Mouse (Mus musculus): Measurements from ENCODE around the gene Tmed2. TPM values are rescaled to one million over a fixed set of nuclear protein-coding genes. Genes with fewer than 3 reads are reported as not detected.
A peak's percentile ranks its signal among the peaks of the same experiment; 100 is the strongest.
"Not testable (repeated sequence)": the region's sequence is repeated elsewhere in the genome, so short reads cannot be mapped to it uniquely, and the experiment has no call there.

Gene Tmed2
- polyA plus RNA-seq, 1 experiment from 2014 or later: 490 TPM

DNA sequence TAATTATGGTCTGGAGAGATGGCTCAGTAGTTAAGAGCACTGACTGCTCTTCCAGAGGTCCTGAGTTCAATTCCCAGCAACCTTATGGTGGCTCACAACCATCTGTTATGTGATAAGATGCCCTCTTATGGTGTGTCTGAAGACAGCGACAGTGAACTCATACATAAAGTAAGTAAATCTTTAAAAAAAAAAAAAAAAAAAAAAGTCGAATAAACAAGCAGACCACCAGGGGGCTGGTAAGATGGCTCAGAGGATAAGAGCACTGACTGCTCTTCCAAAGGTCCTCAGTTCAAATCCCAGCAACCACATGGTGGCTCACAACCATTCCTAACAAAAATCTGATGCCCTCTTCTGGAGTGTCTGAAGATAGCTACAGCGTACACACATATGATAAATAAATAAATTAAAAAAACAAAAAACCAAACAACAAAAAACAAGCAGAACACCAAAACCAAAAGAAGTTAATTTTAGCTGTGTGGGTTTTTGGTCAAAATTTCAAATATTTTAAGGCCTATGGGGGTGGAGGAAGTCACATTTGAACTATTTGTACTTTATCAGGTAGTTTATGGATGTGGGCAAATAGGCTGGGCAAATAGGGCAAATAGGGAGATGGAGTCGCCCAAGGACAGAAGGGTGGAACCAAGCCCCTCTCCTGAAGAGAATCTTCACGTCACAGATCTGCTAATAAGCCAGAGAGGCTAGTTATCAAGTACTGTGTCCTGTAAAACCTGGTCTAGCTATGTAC, 11.0 kb downstream of the Tmed2 start:
- 43% methylated on average over 5 of the region's 5 CpGs for WGBS
- H3K4me3 ChIP-seq (ENCODE audit: low read depth, low read length): peak overlapping the region; percentile 89
- H3K27ac ChIP-seq (ENCODE audit: low read depth, low read length); H3K27me3 ChIP-seq (ENCODE audit: control insufficient read depth, insufficient read depth, low read length); H3K4me1 ChIP-seq (ENCODE audit: control insufficient read depth, insufficient read depth, low read length); H3K9me3 ChIP-seq (ENCODE audit: control insufficient read depth, low read length); ATAC-seq (ENCODE audit: low FRiP score): not testable (repeated sequence)
- H3K9ac ChIP-seq (ENCODE audit: low read length): peak overlapping the region; percentile 78
- H3K36me3 ChIP-seq (ENCODE audit: control insufficient read depth, insufficient read depth, low read length): peaks cover 14% of the 10 kb centered on the region
- peak overlapping the region; percentile 80 for H3K4me2 ChIP-seq
- peak; percentile 84 for DNase-seq (ENCODE audit: low spot score, missing footprints)

DNA sequence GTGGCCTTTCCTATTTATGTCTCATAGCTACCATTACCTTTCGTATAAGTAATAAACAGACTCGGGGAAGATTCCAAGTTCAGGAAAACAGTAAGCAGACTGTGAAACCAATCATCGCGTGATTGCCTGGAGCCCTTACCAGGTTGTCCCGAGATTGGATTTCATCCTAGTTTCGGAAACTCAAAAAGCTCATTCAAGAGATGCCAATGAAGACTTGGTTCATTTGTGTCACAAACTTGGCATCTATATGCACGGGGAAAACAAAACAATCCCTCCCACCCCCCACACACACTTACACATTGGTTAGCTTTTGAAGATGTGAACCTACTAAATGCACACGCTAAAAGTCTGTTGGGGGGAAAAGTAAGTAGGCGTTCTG, 11.6 kb downstream of the Tmed2 start:
- peak overlapping the region; percentile 89 for H3K4me3 ChIP-seq (ENCODE audit: low read depth, low read length)
- peak overlapping the region; percentile 78 for H3K9ac ChIP-seq (ENCODE audit: low read length)
- ATAC-seq (ENCODE audit: low FRiP score) (no peak; the same call in 1 of the 2 replicates), DNase-seq (ENCODE audit: low spot score, missing footprints) (peak; percentile 90)
- H3K9me3 ChIP-seq (ENCODE audit: control insufficient read depth, low read length): no peaks in the 10 kb centered on the region
- H3K4me2 ChIP-seq: peak overlapping the region; percentile 80
- peaks cover 5% of the 10 kb centered on the region; the same call in 1 of the 2 replicates for H3K4me1 ChIP-seq (ENCODE audit: control insufficient read depth, insufficient read depth, low read length)
- H3K27me3 ChIP-seq (ENCODE audit: control insufficient read depth, insufficient read depth, low read length): no peaks in the 10 kb centered on the region
- peak overlapping the region; percentile 67 for H3K27ac ChIP-seq (ENCODE audit: low read depth, low read length)
- 16% methylated on average over 9 of the region's 9 CpGs for WGBS
- peaks cover 17% of the 10 kb centered on the region; the same call in 1 of the 2 replicates for H3K36me3 ChIP-seq (ENCODE audit: control insufficient read depth, insufficient read depth, low read length)

GRCm38 (mm10) chr5:124552558-124553307, 12.2 kb downstream of the Tmed2 start, which contains the start of gene Ddx55:
Gene Ddx55 (plus strand): TSS chr5:124552864.
- Histone ChIP-seq H3K36me3 (ENCODE audit: control insufficient read depth, insufficient read depth, low read length) (peaks cover 17% of the 10 kb centered on the region; the same call in 1 of the 2 replicates), H3K4me1 (ENCODE audit: control insufficient read depth, insufficient read depth, low read length) (peaks cover 5% of the 10 kb centered on the region; the same call in 1 of the 2 replicates), H3K4me3 (ENCODE audit: low read depth, low read length) (peak within 1 kb of the TSS; percentile 89), H3K27me3 (ENCODE audit: control insufficient read depth, insufficient read depth, low read length) (no peaks in the 10 kb centered on the region), H3K9ac (ENCODE audit: low read length) (peak within 1 kb of the TSS; percentile 78), H3K27ac (ENCODE audit: low read depth, low read length) (peak within 1 kb of the TSS; percentile 67), H3K9me3 (ENCODE audit: control insufficient read depth, low read length) (no peaks in the 10 kb centered on the region), H3K4me2 (peak within 1 kb of the TSS; percentile 80)
- WGBS: under 1% methylated on average over 65 of the region's 66 CpGs
- DNase-seq (ENCODE audit: low spot score, missing footprints): peak; percentile 98
- ATAC-seq (ENCODE audit: low FRiP score): peak; percentile 85

DNA sequence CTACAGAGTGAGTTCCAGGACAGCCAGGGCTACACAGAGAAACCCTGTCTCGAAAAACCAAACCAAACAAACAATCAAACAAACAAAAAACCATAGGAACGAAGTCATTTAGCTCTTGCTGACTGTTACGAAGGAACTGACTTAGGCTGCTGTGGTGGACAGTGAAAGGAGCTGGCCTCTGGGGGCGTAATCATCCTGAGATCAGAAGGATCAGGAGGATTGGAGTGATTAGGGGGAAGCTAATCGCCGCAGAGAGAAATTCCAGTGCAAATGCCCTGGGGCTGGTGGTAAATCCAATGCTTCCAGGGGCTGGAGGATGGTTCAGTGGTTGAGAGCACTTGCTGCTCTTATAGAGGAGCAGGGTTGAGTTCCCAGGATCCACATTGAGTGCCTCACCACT, 13.1 kb downstream of the Tmed2 start:
- Histone ChIP-seq H3K4me1 (ENCODE audit: control insufficient read depth, insufficient read depth, low read length) (peaks cover 5% of the 10 kb centered on the region; the same call in 1 of the 2 replicates), H3K4me2 (peak overlapping the region; percentile 80), H3K27me3 (ENCODE audit: control insufficient read depth, insufficient read depth, low read length) (no peaks in the 10 kb centered on the region), H3K4me3 (ENCODE audit: low read depth, low read length) (0 out of 2 replicates have a peak overlapping the region, but pooled peaks have one; percentile 89), H3K9ac (ENCODE audit: low read length) (peak overlapping the region; percentile 78; the same call in 1 of the 2 replicates), H3K36me3 (ENCODE audit: control insufficient read depth, insufficient read depth, low read length) (peaks cover 15% of the 10 kb centered on the region; the same call in 1 of the 2 replicates), H3K9me3 (ENCODE audit: control insufficient read depth, low read length) (no peaks in the 10 kb centered on the region), H3K27ac (ENCODE audit: low read depth, low read length) (no peak overlapping the region)
- ATAC-seq (ENCODE audit: low FRiP score): no peak
- no peak for DNase-seq (ENCODE audit: low spot score, missing footprints)
- WGBS: 71% methylated on average over 6 of the region's 6 CpGs

DNA sequence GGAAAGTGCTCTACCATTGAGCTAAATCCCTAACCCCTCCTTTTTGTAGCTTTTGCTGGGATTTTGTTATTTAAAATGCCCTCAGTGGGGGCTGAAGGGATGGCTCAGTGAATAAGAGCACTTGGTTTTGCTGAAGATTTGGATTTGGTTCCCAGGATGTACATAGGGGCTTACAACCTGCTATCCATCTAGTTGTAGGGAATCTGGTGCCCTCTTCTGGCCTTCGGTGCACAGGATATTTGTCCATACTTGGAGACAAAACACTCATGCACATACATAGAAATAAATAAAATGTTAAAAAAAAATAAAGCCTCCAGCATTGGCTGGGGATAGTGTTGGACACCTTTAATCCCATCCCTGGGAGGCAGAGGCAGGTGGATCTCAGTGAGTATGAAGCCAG, 14.7 kb downstream of the Tmed2 start:
- ATAC-seq (ENCODE audit: low FRiP score) (no peak), DNase-seq (ENCODE audit: low spot score, missing footprints) (no peak)
- H3K4me3 ChIP-seq (ENCODE audit: low read depth, low read length): no peak overlapping the region
- no peak overlapping the region for H3K27ac ChIP-seq (ENCODE audit: low read depth, low read length)
- H3K4me1 ChIP-seq (ENCODE audit: control insufficient read depth, insufficient read depth, low read length): peaks cover 5% of the 10 kb centered on the region; the same call in 1 of the 2 replicates
- no peaks in the 10 kb centered on the region for H3K27me3 ChIP-seq (ENCODE audit: control insufficient read depth, insufficient read depth, low read length)
- no peaks in the 10 kb centered on the region for H3K9me3 ChIP-seq (ENCODE audit: control insufficient read depth, low read length)
- WGBS: 84% methylated on average over 1 of the region's 1 CpGs
- no peak overlapping the region for H3K4me2 ChIP-seq
- H3K36me3 ChIP-seq (ENCODE audit: control insufficient read depth, insufficient read depth, low read length): peaks cover 20% of the 10 kb centered on the region
- no peak overlapping the region for H3K9ac ChIP-seq (ENCODE audit: low read length)

DNA sequence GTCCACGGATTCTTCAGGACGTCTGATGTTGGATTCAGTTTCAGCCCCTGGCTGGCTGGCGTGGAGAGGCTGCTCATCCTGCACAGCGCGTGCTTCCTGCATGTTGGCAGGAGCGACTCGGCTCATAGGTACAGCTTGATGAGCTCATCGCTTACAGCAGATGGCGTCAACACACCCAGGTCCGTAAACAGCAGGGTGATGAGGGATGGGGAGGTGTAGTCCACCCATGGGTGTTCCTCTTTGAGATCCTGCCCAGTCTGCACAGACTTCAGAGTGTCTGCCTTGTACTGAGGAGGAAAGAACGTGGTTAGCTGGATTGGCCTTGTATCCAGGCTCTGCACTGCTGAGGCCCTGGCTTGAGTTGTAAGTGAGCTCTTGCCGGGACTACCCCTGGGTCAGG, 30.6 kb downstream of the Tmed2 start:
- H3K4me2 ChIP-seq: no peak overlapping the region

GRCm38 (mm10) chr5:124575467-124575866, 35.0 kb downstream of the Tmed2 start:
- peaks cover 18% of the 10 kb centered on the region for H3K36me3 ChIP-seq (ENCODE audit: control insufficient read depth, insufficient read depth, low read length)
- ATAC-seq (ENCODE audit: low FRiP score) (no peak), DNase-seq (ENCODE audit: low spot score, missing footprints) (no peak)
- WGBS: 91% methylated on average over 7 of the region's 7 CpGs
- no peak overlapping the region for H3K4me3 ChIP-seq (ENCODE audit: low read depth, low read length)
- H3K9me3 ChIP-seq (ENCODE audit: control insufficient read depth, low read length): no peaks in the 10 kb centered on the region
- H3K9ac ChIP-seq (ENCODE audit: low read length): no peak overlapping the region
- H3K27ac ChIP-seq (ENCODE audit: low read depth, low read length): no peak overlapping the region
- H3K4me2 ChIP-seq: no peak overlapping the region
- no peaks in the 10 kb centered on the region for H3K27me3 ChIP-seq (ENCODE audit: control insufficient read depth, insufficient read depth, low read length)
- H3K4me1 ChIP-seq (ENCODE audit: control insufficient read depth, insufficient read depth, low read length): peaks cover 15% of the 10 kb centered on the region

More for the DNA sequence above, 30.6 kb downstream of the Tmed2 start:
- ATAC-seq (ENCODE audit: low FRiP score) (no peak), DNase-seq (ENCODE audit: low spot score, missing footprints) (no peak)
- Histone ChIP-seq H3K36me3 (ENCODE audit: control insufficient read depth, insufficient read depth, low read length) (peaks cover 29% of the 10 kb centered on the region), H3K9ac (ENCODE audit: low read length) (no peak overlapping the region), H3K27ac (ENCODE audit: low read depth, low read length) (no peak overlapping the region), H3K27me3 (ENCODE audit: control insufficient read depth, insufficient read depth, low read length) (no peaks in the 10 kb centered on the region), H3K4me3 (ENCODE audit: low read depth, low read length) (no peak overlapping the region), H3K4me1 (ENCODE audit: control insufficient read depth, insufficient read depth, low read length) (no peaks in the 10 kb centered on the region), H3K9me3 (ENCODE audit: control insufficient read depth, low read length) (no peaks in the 10 kb centered on the region)
- 91% methylated on average over 12 of the region's 12 CpGs for WGBS

GRCm38 (mm10) chr5:124578633-124579317, 38.3 kb downstream of the Tmed2 start, which contains the start of the genes Eif2b1 and Gtf2h3:
Gene Eif2b1 (minus strand): TSS chr5:124579131.
Gene Gtf2h3 (plus strand): TSS chr5:124579140.
- WGBS: 1% methylated on average over 51 of the region's 51 CpGs
- peaks cover 4% of the 10 kb centered on the region; the same call in 1 of the 2 replicates for H3K36me3 ChIP-seq (ENCODE audit: control insufficient read depth, insufficient read depth, low read length)

More at GRCm38 (mm10) chr5:124578633-124579317, 38.3 kb downstream of the Tmed2 start, which contains the start of the genes Eif2b1 and Gtf2h3:
- Histone ChIP-seq H3K4me2 (peak within 1 kb of the TSS; percentile 87), H3K9me3 (ENCODE audit: control insufficient read depth, low read length) (no peaks in the 10 kb centered on the region), H3K4me3 (ENCODE audit: low read depth, low read length) (peak within 1 kb of the TSS; percentile 48), H3K9ac (ENCODE audit: low read length) (peak within 1 kb of the TSS; percentile 65), H3K4me1 (ENCODE audit: control insufficient read depth, insufficient read depth, low read length) (peaks cover 15% of the 10 kb centered on the region), H3K27me3 (ENCODE audit: control insufficient read depth, insufficient read depth, low read length) (no peaks in the 10 kb centered on the region), H3K27ac (ENCODE audit: low read depth, low read length) (no peak within 1 kb of the TSS)
- DNase-seq (ENCODE audit: low spot score, missing footprints) (peak; percentile 100), ATAC-seq (ENCODE audit: low FRiP score) (peak; percentile 94)

All from midbrain, embryonic 11.5 days (tissue).